Mouse (Mus musculus) activated CD4-positive, CD25-positive, alpha-beta regulatory T cell, adult 4 months (primary cell): ENCODE results near the gene B9d2. TPM values are rescaled to one million over a fixed set of nuclear protein-coding genes. Genes with fewer than 3 reads are reported as not detected.

Source experiments
- ATAC-seq: one replicate; pipeline ENCODE4 v1.8.0; 2017
- polyA plus RNA-seq, 2 experiments: library from polyadenylated mRNA; unstranded; fragments of 100-300 nt; shearing (Covaris generic); gene quantifications; one replicate each; pipeline ENCODE4 v1.2.1; 2017

The B9d2 gene
- polyA plus RNA-seq, 2 experiments from 2014 or later: 54.0 to 70.8 TPM

- no peak for ATAC-seq
Measured at GRCm38 (mm10) chr7:25674719-25675300, 5.8 kb upstream of the B9d2 start, which contains the start of gene Tmem91. Tmem91 (minus strand) TSS chr7:25675166.

GRCm38 (mm10) chr7:25675405-25675804 is 5.2 kb upstream of the B9d2 start:
- no peak for ATAC-seq

GRCm38 (mm10) chr7:25676085-25676781 is 4.3 kb upstream of the B9d2 start:
- no peak for ATAC-seq

GRCm38 (mm10) chr7:25677013-25677412 is 3.6 kb upstream of the B9d2 start:
- no peak for ATAC-seq

DNA sequence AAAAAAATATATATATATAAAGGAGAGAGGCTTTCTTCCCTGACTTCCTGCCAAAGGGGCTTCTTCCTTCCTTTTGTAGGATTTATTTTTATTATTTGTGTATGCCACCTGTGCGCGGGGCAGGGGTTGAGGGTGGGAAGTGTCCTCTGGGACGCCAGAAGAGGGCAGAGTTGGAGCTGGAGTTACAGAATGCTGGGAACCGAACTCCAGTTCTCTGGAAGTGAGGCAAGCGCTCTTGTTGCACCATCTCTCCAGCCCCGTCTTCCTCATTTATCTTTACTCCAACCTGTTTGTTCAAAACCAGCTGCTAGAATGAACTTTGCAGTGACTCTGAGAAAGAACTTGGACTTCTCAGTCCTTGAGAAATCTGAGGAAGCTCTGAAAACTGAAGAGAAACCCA is 609 bp upstream of the B9d2 start:
- ATAC-seq: no peak

DNA sequence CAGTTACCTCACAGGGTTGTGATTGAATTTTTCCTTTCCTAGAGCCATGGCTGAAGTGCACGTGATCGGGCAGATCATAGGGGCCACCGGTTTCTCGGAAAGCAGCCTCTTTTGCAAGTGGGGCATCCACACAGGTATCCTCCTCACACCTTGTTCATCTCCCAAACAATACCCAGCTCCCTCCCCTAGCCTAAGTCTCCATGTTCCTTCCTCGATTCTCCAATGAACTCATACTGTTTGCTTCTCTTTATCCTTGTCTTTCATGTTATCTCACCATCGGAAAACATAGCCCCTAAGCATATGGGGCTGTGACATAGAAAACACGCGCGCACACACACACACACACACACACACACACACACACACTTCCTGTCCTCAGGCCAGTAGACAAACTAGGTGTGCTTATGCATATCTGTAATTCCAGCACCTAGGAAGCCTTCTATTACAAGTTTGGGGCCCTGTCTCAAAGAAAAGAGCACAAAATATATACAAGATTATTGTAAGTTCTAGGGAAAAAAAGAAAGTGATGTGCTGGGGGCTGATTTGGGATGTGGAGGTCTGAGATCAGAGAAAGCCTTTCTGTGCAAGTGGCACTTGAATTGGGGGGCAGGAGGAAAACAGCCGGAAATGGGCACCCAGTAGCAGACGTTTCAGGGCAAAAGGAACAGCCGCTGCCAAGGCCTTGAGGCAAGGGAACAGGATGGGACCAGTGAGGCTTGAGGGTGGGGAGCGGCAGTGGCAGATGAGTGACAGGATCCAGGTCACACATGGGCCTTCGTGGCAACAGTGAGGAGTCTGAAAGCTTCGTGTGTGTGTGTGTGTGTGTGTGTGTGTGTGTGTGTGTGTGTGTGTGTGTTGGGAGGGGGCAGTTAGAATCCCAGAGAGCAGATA is 1.0 kb downstream of the B9d2 start:
- ATAC-seq: no peak

GRCm38 (mm10) chr7:25683474-25684180 is 3.0 kb downstream of the B9d2 start:
- ATAC-seq: peak; percentile 55

- no peak for ATAC-seq
Measured at GRCm38 (mm10) chr7:25684659-25685058, 4.1 kb downstream of the B9d2 start.

GRCm38 (mm10) chr7:25685926-25686470 is 5.4 kb downstream of the B9d2 start:
- no peak for ATAC-seq

GRCm38 (mm10) chr7:25686680-25687531 is 6.3 kb downstream of the B9d2 start, which contains the start of gene Tgfb1:
Tgfb1 (plus strand) TSS chr7:25687002.
- peak; percentile 6 for ATAC-seq

DNA sequence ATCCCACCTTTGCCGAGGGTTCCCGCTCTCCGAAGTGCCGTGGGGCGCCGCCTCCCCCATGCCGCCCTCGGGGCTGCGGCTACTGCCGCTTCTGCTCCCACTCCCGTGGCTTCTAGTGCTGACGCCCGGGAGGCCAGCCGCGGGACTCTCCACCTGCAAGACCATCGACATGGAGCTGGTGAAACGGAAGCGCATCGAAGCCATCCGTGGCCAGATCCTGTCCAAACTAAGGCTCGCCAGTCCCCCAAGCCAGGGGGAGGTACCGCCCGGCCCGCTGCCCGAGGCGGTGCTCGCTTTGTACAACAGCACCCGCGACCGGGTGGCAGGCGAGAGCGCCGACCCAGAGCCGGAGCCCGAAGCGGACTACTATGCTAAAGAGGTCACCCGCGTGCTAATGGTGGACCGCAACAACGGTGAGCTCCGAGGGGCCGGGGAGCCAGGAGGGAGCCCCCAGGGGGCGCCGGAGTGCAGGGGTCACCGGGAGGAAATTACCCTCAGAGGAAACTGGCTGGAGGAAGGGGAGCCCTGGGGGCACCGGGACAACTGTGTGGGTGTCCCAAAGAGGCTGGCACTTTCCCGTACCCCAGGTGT is 7.3 kb downstream of the B9d2 start:
- ATAC-seq: no peak

DNA sequence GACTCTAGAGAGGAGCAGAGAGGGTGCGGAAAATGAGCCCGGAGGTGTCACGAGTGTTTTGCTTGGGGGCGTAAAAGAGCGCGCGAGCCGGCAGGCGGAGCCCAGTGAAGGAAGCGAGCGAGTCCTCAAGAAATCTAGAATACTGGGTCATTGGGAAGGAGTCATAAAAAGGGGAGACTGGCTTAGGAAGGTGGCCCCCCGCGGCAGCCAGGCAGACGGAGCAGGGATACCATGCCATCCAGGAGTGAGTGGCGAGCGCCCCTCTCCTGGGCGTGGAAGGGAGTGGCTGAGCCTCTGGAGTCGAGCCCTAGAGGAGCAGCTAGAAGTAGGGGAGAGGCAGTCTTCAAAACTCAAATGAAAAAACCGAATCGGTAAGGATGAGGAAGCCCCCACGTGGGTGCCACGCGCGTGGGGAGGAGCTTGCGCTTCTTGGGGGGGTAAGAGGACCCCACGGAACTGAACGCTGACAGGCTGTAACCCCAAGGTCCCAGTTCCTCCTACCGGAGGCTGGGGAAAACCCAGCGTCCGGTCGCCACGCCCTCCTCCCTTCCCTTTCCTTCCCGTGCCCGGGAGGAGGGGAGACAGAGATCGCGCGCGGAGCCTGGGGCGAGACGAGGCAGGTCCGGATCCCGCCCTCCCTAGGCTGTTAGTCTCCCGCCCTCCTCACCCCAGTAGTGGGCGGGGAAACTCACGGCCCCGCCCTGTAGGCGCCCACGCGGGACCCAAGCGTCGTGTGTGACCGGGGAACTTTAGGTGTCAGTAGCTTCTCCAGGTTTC is 8.4 kb downstream of the B9d2 start:
- ATAC-seq: peak; percentile 58

GRCm38 (mm10) chr7:25689603-25690021 is 9.0 kb downstream of the B9d2 start:
- peak; percentile 36 for ATAC-seq

DNA sequence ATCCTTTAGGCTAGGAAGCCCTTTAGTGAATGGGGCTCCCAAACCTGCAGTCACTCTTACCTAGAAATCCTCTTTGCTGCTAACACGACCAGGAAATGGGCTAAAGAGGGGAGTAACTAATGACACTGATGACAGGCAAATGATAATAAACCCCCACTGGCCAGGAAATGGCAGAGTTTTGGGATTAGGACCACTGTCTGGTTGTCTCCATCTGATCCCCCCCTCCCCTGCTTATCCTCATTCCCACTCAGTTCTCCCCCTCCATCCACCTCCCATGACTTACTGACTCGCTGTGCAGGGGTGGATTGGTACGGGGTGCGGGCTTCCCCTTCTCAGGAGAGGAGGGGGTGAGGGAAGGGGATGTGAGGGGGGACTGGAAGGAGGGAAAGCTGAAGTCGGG is 9.5 kb downstream of the B9d2 start:
- no peak for ATAC-seq

DNA sequence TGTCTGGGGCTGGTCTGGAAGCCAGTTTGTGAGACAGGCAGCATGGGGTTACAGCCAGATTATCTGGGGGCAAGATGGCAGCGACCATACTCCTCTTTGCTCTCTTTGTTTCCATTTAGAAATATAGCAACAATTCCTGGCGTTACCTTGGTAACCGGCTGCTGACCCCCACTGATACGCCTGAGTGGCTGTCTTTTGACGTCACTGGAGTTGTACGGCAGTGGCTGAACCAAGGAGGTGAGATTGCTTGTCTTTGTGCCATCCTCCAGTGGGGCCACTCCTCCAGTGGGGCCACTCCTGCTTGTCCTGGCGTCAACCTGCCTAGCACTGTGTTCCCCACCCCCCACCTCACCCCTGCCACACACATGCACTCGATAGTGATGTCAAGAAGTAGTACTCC is 13.5 kb downstream of the B9d2 start:
- ATAC-seq: no peak

GRCm38 (mm10) chr7:25699851-25700250 is 19.3 kb downstream of the B9d2 start:
- ATAC-seq: no peak

DNA sequence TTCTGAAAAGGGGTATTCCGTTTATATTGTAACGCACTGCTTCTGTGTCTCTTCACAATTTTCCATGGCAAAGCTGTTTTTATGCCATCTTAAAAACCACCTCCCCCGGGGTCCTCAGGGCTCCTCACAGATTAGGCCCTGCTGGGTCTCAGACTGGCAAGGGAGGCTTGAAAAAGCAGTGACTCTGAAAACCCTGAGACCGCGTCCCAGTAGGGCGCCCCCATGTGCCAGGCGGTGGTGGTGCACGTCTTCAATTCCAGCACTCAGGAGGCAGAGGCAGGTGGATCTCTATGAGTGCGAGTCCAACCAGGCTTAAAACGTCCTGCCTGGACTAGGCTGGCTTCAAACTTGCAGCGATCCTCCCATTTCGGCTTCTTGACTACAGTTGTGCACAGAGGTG is 20.2 kb downstream of the B9d2 start:
- ATAC-seq: no peak

GRCm38 (mm10) chr7:25702350-25702749 is 21.8 kb downstream of the B9d2 start:
- ATAC-seq: no peak

GRCm38 (mm10) chr7:25703793-25704494 is 23.4 kb downstream of the B9d2 start:
- no peak for ATAC-seq
